In genomic region chr5:116052171-116052570, GRCm38 (mm10) we compare ENCODE assay signal across 21 mouse cellular contexts. TPM values are rescaled to one million over a fixed set of nuclear protein-coding genes. Genes with fewer than 3 reads are reported as not detected.
"Had no signal": no experiment of that assay in that cellular context is flagged by ENCODE, and none has a peak within 500 bp of the region (broad histone marks: within the 10 kb centered on the region; RNA-seq: fewer than 3 reads in every experiment).

No protein-coding gene starts in this region.

- ATAC-seq: lung, postnatal 0 days; midbrain, embryonic 13.5 days; midbrain, embryonic 15.5 days had no signal

- H3K27me3 ChIP-seq: lung, embryonic 15.5 days; midbrain, embryonic 13.5 days; midbrain, embryonic 15.5 days; neural tube, embryonic 12.5 days; stomach, embryonic 15.5 days had no signal

- H3K27ac ChIP-seq: lung, embryonic 15.5 days; macrophage; midbrain, embryonic 13.5 days; midbrain, embryonic 15.5 days; neural tube, embryonic 12.5 days; stomach, embryonic 15.5 days; stomach, postnatal 0 days had no signal

- H3K4me3 ChIP-seq: lung, embryonic 15.5 days; megakaryocyte, embryonic 14.5 days; midbrain, embryonic 13.5 days; midbrain, embryonic 15.5 days; neural tube, embryonic 12.5 days; stomach, embryonic 15.5 days had no signal

- H3K9ac ChIP-seq: lung, embryonic 15.5 days; midbrain, embryonic 13.5 days; midbrain, embryonic 15.5 days; neural tube, embryonic 12.5 days; stomach, embryonic 15.5 days had no signal

- H3K4me1 ChIP-seq: lung, embryonic 15.5 days; midbrain, embryonic 13.5 days; midbrain, embryonic 15.5 days; neural tube, embryonic 12.5 days had no signal

- H3K4me2 ChIP-seq: lung, embryonic 15.5 days; midbrain, embryonic 11.5 days; midbrain, embryonic 13.5 days; midbrain, embryonic 15.5 days; neural tube, embryonic 12.5 days; stomach, embryonic 15.5 days had no signal

- H3K9me3 ChIP-seq: lung, embryonic 15.5 days; megakaryocyte, embryonic 14.5 days; midbrain, embryonic 13.5 days; midbrain, embryonic 15.5 days; neural tube, embryonic 12.5 days; stomach, embryonic 15.5 days had no signal

- DNase-seq: lung, adult 2 months; lung, postnatal 14 days; lung, postnatal 36 days; right cerebral cortex, postnatal 14 days; thymus, adult 2 months; thymus, postnatal 14 days; thymus, postnatal 36 days had no signal

- H3K36me3 ChIP-seq: lung, embryonic 15.5 days; midbrain, embryonic 13.5 days; midbrain, embryonic 15.5 days; neural tube, embryonic 12.5 days; stomach, embryonic 15.5 days had no signal

RNA-seq across cellular contexts. Expression of gene Tmem233, which starts 30.9 kb away (rescaled TPM):
- polyA plus RNA-seq: macrophage; midbrain, embryonic 11.5 days; midbrain, embryonic 13.5 days; midbrain, embryonic 15.5 days; midbrain, postnatal 0 days; neural tube, embryonic 12.5 days; neural tube, embryonic 14.5 days; spleen, adult 2 months; stomach, embryonic 15.5 days; stomach, postnatal 0 days; testis, adult 2 months; thymus, adult 2 months had no signal
